Mouse (Mus musculus): ENCODE data around the gene Unc119. TPM values are rescaled to one million over a fixed set of nuclear protein-coding genes. Genes with fewer than 3 reads are reported as not detected.

Unc119 gene
- polyA plus RNA-seq, 1 experiment from 2014 or later, result 43.0 TPM

DNA sequence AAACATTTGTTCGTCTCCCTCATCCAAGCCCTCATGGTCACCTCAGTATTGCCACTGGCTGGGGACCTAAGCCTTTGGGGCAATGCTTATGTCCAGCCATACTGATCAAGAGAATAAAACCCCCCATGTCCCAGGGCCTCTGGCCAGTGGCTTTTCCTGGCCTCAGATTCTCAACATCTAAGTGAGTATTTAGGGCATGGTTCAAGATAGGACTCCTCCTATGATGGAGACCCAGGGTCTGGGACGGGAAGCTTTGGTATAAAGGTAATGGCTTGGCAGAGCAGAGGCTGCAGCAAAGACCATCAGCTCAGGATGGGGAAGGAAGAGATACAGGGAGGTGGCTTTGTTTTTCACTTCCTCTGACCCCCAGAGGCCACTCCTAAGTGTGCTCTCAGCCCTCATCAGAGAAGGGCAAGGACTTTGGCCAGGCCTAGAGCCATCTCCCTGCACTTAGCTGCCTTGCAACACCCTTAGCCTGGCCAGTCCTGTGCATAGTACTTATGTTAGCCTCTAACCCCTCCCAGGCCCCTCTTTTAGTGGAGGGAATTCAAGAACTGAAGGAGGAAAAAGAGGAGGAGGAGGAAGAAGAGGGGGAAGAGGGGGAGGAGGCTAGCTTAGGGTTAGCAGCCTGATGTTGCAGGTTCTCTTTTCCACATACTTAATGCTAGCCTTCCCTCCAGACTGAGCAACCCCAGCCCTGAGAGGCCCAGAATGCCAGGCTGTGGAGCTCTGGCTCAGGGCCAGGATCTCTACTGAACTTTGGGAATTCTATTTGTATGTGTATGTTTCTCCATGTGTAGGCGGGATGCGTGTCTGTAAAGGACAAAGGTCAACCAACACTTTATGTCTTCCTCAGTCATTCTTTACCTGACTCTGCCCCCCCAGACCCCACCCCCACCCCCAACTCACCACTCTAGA, 6.4 kb downstream of the Unc119 start:
- peak overlapping the region in 1 of 2 experiments; percentile 46; a peak in 2 of 4 replicates for H3K27ac ChIP-seq (replicated peaks in 1 of 2; ENCODE audit: control insufficient read depth in 1 of 2, insufficient read depth in 1 of 2, low read depth in 2 of 2, low read length in 2 of 2)
- H3K36me3 ChIP-seq (ENCODE audit: control insufficient read depth, insufficient read depth, low read length), result peaks cover 16% of the 10 kb centered on the region
- no peaks in the 10 kb centered on the region for H3K27me3 ChIP-seq (ENCODE audit: control insufficient read depth, insufficient read depth, low read length)
- H3K9me3 ChIP-seq (ENCODE audit: control insufficient read depth, low read length), result no peaks in the 10 kb centered on the region
- 59% methylated on average over 4 of the region's 4 CpGs for WGBS
- H3K4me3 ChIP-seq (ENCODE audit: control insufficient read depth in 1 of 2, insufficient read depth in 1 of 2, low read depth in 1 of 2, low read length in 2 of 2), result no peak overlapping the region
- no peak overlapping the region for H3K4me2 ChIP-seq (ENCODE audit: low read length)
- ATAC-seq (ENCODE audit: insufficient number of reproducible peaks, insufficient read depth, low FRiP score, low read depth), result no peak
- H3K9ac ChIP-seq (ENCODE audit: low read length), result no peak overlapping the region
- peaks cover 17 to 30% of the 10 kb centered on the region in 2 experiments for H3K4me1 ChIP-seq (ENCODE audit: control insufficient read depth in 2 of 2, insufficient read depth in 2 of 2, low read length in 2 of 2)

DNA sequence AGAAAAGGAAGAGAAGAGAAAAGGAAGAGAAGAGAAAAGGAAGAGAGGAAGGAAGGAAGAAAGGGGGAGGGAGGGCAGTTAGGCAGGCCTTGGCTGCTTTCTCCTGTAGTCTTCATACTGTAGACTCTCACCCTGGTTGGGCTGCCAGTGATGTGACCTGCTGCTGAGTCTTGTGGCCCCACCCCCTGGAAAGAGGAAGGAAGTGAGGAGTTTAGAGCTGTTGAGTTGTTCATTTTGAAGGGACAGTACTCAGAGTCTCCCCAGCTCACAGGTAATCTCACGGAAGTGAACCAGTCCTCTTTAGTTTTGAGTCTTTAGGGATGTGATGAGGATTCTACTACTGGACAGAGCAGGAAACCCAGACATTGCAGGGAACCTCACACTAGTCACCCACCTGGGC, 9.8 kb downstream of the Unc119 start:
- 0 out of 2 replicates have a peak, but pooled peaks cover under 1% of the 10 kb centered on the region for H3K27me3 ChIP-seq (ENCODE audit: control insufficient read depth, insufficient read depth, low read length)
- WGBS, result 76% methylated on average over 1 of the region's 1 CpGs

DNA sequence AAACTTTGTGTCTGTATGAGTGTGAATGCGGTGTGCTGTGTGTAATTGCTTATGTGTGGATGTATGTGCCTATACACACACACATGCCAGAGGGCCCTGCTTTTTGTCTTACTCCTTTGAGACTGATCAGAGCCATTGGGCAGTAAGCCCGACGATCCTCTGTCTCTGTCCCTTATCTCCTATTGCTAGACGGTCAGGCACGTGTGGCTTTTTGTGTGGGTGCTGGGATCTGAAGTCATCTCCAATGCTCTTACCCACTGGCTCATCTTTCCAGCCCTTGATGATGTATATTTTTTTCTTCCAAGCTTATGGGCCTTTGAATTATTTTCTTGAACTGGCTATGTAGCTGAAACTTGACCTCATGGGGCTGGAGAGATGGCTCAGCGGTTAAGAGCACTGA, 11.6 kb downstream of the Unc119 start:
- H3K36me3 ChIP-seq (ENCODE audit: control insufficient read depth, insufficient read depth, low read length), result no peaks in the 10 kb centered on the region
- no peaks in the 10 kb centered on the region for H3K9me3 ChIP-seq (ENCODE audit: control insufficient read depth, low read length)
- no peak for ATAC-seq (ENCODE audit: insufficient number of reproducible peaks, insufficient read depth, low FRiP score, low read depth)
- 40% methylated on average over 6 of the region's 6 CpGs for WGBS
- H3K27ac ChIP-seq (replicated peaks in 1 of 2; ENCODE audit: control insufficient read depth in 1 of 2, insufficient read depth in 1 of 2, low read depth in 2 of 2, low read length in 2 of 2), result no peak overlapping the region
- no peak overlapping the region for H3K4me3 ChIP-seq (ENCODE audit: control insufficient read depth in 1 of 2, insufficient read depth in 1 of 2, low read depth in 1 of 2, low read length in 2 of 2)
- H3K4me1 ChIP-seq (ENCODE audit: control insufficient read depth in 2 of 2, insufficient read depth in 2 of 2, low read length in 2 of 2), result peaks cover 0 to 3% of the 10 kb centered on the region in 2 experiments; a peak in 2 of 4 replicates
- peaks cover 11% of the 10 kb centered on the region; the same call in 1 of the 2 replicates for H3K27me3 ChIP-seq (ENCODE audit: control insufficient read depth, insufficient read depth, low read length)
- no peak overlapping the region for H3K9ac ChIP-seq (ENCODE audit: low read length)
- H3K4me2 ChIP-seq (ENCODE audit: low read length), result no peak overlapping the region

More for the DNA sequence above, 9.8 kb downstream of the Unc119 start:
- Histone ChIP-seq H3K4me3 (ENCODE audit: control insufficient read depth in 1 of 2, insufficient read depth in 1 of 2, low read depth in 1 of 2, low read length in 2 of 2) (no peak overlapping the region), H3K27ac (replicated peaks in 1 of 2; ENCODE audit: control insufficient read depth in 1 of 2, insufficient read depth in 1 of 2, low read depth in 2 of 2, low read length in 2 of 2) (no peak overlapping the region), H3K4me2 (ENCODE audit: low read length) (no peak overlapping the region), H3K4me1 (ENCODE audit: control insufficient read depth in 2 of 2, insufficient read depth in 2 of 2, low read length in 2 of 2) (peaks cover 6 to 11% of the 10 kb centered on the region in 2 experiments; a peak in 3 of 4 replicates), H3K9me3 (ENCODE audit: control insufficient read depth, low read length) (no peaks in the 10 kb centered on the region), H3K36me3 (ENCODE audit: control insufficient read depth, insufficient read depth, low read length) (peaks cover 13% of the 10 kb centered on the region), H3K9ac (ENCODE audit: low read length) (no peak overlapping the region)
- no peak for ATAC-seq (ENCODE audit: insufficient number of reproducible peaks, insufficient read depth, low FRiP score, low read depth)

DNA sequence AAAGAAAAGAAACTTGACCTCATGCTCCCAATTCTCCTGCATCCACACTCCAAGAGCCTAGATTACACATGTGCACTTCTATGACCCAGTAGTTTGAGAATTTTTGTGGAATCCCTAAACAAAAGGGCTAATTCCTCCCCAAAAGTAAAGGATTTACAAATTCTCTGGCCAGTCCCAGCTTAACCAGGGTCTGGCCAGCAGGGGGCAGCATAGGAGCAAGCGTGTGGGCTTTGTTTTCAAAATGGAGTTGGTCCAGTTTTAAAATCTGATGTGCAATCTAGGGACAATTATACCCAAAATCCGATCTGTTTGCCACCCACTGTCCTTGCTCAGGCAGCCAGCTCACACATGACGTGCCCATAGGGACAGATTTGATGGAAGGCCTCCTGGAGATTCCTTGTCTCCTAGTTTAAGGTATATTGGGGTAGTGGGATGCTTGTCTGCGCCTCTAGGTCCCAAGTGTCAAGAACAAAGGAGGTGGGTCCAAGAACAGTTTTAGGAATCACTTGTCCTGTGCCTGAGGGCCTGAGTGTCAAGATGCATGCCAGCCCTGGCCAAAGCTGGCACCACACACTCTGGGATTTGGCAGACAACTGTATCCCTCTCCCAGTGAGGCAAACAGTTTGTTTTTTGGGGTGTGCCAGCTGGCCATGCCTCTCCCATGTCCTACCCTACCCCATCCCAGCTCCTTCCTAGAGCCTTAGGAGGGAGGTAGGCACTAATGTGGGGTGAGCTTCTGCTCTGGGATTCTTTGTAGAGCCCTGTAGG, 12.4 kb downstream of the Unc119 start:
- no peak overlapping the region for H3K9ac ChIP-seq (ENCODE audit: low read length)
- 28% methylated on average over 4 of the region's 4 CpGs for WGBS
- no peaks in the 10 kb centered on the region for H3K36me3 ChIP-seq (ENCODE audit: control insufficient read depth, insufficient read depth, low read length)
- no peak overlapping the region for H3K4me3 ChIP-seq (ENCODE audit: control insufficient read depth in 1 of 2, insufficient read depth in 1 of 2, low read depth in 1 of 2, low read length in 2 of 2)
- peaks cover 11% of the 10 kb centered on the region; the same call in 1 of the 2 replicates for H3K27me3 ChIP-seq (ENCODE audit: control insufficient read depth, insufficient read depth, low read length)
- H3K4me1 ChIP-seq (ENCODE audit: control insufficient read depth in 2 of 2, insufficient read depth in 2 of 2, low read length in 2 of 2), result no peaks in the 10 kb centered on the region; a peak in 1 of 4 replicates
- H3K9me3 ChIP-seq (ENCODE audit: control insufficient read depth, low read length), result no peaks in the 10 kb centered on the region
- ATAC-seq (ENCODE audit: insufficient number of reproducible peaks, insufficient read depth, low FRiP score, low read depth), result no peak
- no peak overlapping the region for H3K27ac ChIP-seq (replicated peaks in 1 of 2; ENCODE audit: control insufficient read depth in 1 of 2, insufficient read depth in 1 of 2, low read depth in 2 of 2, low read length in 2 of 2)
- no peak overlapping the region for H3K4me2 ChIP-seq (ENCODE audit: low read length)

DNA sequence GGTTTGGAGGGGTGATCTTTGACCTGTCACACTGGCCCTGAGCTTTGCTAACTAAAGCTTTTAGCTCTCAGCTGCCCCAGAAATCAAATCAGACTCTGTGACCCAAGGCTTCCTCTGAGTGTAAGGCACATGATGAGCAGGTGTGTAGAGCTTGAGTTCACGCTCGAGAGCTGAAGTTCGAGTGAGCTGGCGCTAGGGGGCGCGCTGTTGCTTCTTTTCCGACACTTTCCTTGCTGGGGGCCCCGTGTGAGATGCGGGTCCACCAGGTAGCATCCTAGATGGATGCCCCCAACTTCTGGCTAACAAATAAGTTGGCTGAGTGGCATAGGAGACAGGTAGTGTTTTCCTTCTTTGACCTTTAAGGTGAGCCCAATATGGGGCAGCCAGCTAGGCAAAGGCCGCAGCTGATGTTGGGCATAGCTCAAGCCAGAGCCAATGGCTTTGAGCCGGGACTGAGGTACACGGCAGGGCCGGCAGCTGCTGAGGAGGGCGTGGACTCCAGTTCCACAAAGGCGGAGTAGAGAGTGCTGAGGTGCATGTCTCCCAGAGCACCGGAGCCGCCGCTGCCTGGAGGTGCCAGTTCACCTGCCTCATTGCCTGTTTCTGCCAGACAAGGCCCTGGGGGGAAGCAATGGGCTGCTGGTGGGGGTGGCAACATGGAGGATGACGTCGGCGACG, 15.2 kb downstream of the Unc119 start:
- H3K4me1 ChIP-seq (ENCODE audit: control insufficient read depth in 2 of 2, insufficient read depth in 2 of 2, low read length in 2 of 2), result no peaks in the 10 kb centered on the region; a peak in 1 of 4 replicates
- no peak overlapping the region for H3K4me3 ChIP-seq (ENCODE audit: control insufficient read depth in 1 of 2, insufficient read depth in 1 of 2, low read depth in 1 of 2, low read length in 2 of 2)
- no peak overlapping the region for H3K4me2 ChIP-seq (ENCODE audit: low read length)
- ATAC-seq (ENCODE audit: insufficient number of reproducible peaks, insufficient read depth, low FRiP score, low read depth), result no peak
- no peak overlapping the region for H3K27ac ChIP-seq (replicated peaks in 1 of 2; ENCODE audit: control insufficient read depth in 1 of 2, insufficient read depth in 1 of 2, low read depth in 2 of 2, low read length in 2 of 2)
- H3K36me3 ChIP-seq (ENCODE audit: control insufficient read depth, insufficient read depth, low read length), result no peaks in the 10 kb centered on the region
- no peaks in the 10 kb centered on the region for H3K9me3 ChIP-seq (ENCODE audit: control insufficient read depth, low read length)
- WGBS, result 15% methylated on average over 22 of the region's 22 CpGs
- no peak overlapping the region for H3K9ac ChIP-seq (ENCODE audit: low read length)
- peaks cover 15% of the 10 kb centered on the region; the same call in 1 of the 2 replicates for H3K27me3 ChIP-seq (ENCODE audit: control insufficient read depth, insufficient read depth, low read length)

DNA sequence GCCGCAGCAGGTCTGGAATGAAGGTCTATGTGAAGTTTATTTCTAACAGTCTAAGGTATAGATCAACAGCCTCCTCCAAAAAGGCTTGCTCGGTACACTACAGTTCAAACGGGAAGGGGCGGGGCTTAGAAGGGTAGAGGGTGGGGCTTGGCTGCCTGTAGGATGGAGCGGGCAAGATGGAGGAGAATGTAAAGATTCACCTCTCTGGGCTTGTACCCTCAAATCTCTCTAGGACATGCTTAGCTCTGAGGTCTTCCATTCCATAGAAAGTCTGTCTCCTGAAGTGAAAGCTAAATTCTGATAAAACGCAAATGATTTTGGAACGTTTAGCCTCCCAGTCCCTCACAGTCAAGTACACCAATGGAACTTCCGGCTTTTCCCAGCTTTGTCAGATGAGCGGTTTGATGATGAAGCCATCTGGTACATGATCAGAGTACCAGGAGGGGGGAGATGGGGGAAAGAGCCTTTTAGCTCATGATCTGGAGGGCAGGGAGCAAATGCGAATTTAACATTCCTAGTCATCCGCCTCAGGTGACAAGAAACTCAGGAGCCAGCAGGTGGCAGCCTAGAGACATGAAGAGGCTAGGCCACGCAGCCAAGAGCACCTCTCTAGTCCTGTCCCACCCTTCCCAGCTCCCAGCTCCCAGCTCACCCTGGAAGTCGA, 17.0 kb downstream of the Unc119 start:
- no peaks in the 10 kb centered on the region; a peak in 1 of 4 replicates for H3K4me1 ChIP-seq (ENCODE audit: control insufficient read depth in 2 of 2, insufficient read depth in 2 of 2, low read length in 2 of 2)
- 8% methylated on average over 13 of the region's 13 CpGs for WGBS
- H3K4me3 ChIP-seq (ENCODE audit: control insufficient read depth in 1 of 2, insufficient read depth in 1 of 2, low read depth in 1 of 2, low read length in 2 of 2), result peak overlapping the region; percentile 36 to 37
- no peak overlapping the region for H3K27ac ChIP-seq (replicated peaks in 1 of 2; ENCODE audit: control insufficient read depth in 1 of 2, insufficient read depth in 1 of 2, low read depth in 2 of 2, low read length in 2 of 2)
- H3K27me3 ChIP-seq (ENCODE audit: control insufficient read depth, insufficient read depth, low read length), result peaks cover 15% of the 10 kb centered on the region; the same call in 1 of the 2 replicates
- H3K36me3 ChIP-seq (ENCODE audit: control insufficient read depth, insufficient read depth, low read length), result no peaks in the 10 kb centered on the region
- ATAC-seq (ENCODE audit: insufficient number of reproducible peaks, insufficient read depth, low FRiP score, low read depth), result no peak; the same call in 1 of the 2 replicates
- H3K9ac ChIP-seq (ENCODE audit: low read length), result no peak overlapping the region
- no peaks in the 10 kb centered on the region for H3K9me3 ChIP-seq (ENCODE audit: control insufficient read depth, low read length)
- peak overlapping the region; percentile 62 for H3K4me2 ChIP-seq (ENCODE audit: low read length)

DNA sequence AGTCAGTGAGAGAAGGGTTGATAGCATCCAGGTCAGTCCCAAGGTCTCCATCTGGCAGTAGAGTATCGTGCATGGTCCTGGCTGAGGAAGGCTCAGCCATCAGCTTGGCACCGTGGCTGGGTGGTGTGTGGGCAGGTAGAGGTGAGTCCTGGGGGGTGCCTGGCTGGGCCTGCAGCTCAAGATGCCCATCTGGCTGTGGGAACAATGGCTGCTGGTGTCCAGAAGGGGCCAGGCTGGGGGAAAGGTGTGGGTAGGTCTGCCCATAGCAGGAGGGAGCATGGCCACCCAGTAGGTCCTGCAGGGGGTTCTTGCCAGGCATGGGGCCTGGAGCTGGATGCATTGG, 17.5 kb downstream of the Unc119 start:
- H3K9ac ChIP-seq (ENCODE audit: low read length), result no peak overlapping the region

More for the DNA sequence above, 17.5 kb downstream of the Unc119 start:
- Histone ChIP-seq H3K36me3 (ENCODE audit: control insufficient read depth, insufficient read depth, low read length) (no peaks in the 10 kb centered on the region), H3K4me2 (ENCODE audit: low read length) (no peak overlapping the region), H3K4me3 (ENCODE audit: control insufficient read depth in 1 of 2, insufficient read depth in 1 of 2, low read depth in 1 of 2, low read length in 2 of 2) (no peak overlapping the region), H3K4me1 (ENCODE audit: control insufficient read depth in 2 of 2, insufficient read depth in 2 of 2, low read length in 2 of 2) (no peaks in the 10 kb centered on the region; a peak in 1 of 4 replicates), H3K9me3 (ENCODE audit: control insufficient read depth, low read length) (no peaks in the 10 kb centered on the region), H3K27ac (replicated peaks in 1 of 2; ENCODE audit: control insufficient read depth in 1 of 2, insufficient read depth in 1 of 2, low read depth in 2 of 2, low read length in 2 of 2) (no peak overlapping the region), H3K27me3 (ENCODE audit: control insufficient read depth, insufficient read depth, low read length) (peaks cover 15% of the 10 kb centered on the region; the same call in 1 of the 2 replicates)
- WGBS, result 61% methylated on average over 2 of the region's 2 CpGs
- ATAC-seq (ENCODE audit: insufficient number of reproducible peaks, insufficient read depth, low FRiP score, low read depth), result no peak

Data from heart, embryonic 14.5 days (tissue).